Mouse (Mus musculus) kidney, postnatal 0 days (tissue): ENCODE measurements around the gene Dglucy. TPM values are rescaled to one million over a fixed set of nuclear protein-coding genes. Genes with fewer than 3 reads are reported as not detected.

Source experiments
- ATAC-seq: fragments of 200-750 bp; cut with Nextera tagmentation; replicated peaks from 2 replicates; pipeline ENCODE4 v1.8.0; 2017; ENCODE audit warnings: low read depth, moderate number of reproducible peaks, moderate TSS enrichment, moderate library complexity; ENCODE audit not compliant: low FRiP score
- DNase-seq: peaks from one replicate; pipeline ENCODE4 v3.0.0-alpha.2; 2016; ENCODE audit warnings: low spot score
- H3K27ac ChIP-seq: fragments of 300-500 bp; sonication (generic); 2 replicates; pipeline ENCODE4 v1.5.1; 2014; ENCODE audit warnings: mild to moderate bottlenecking
- H3K27me3 ChIP-seq: fragments of 300-500 bp; sonication (generic); 2 replicates; pipeline ENCODE4 v1.6.1; 2014; ENCODE audit warnings: low read length, mixed read lengths; ENCODE audit not compliant: insufficient read depth
- H3K36me3 ChIP-seq: fragments of 300-500 bp; sonication (generic); 2 replicates; pipeline ENCODE4 v1.6.1; 2014; ENCODE audit warnings: low read length, mixed read lengths; ENCODE audit not compliant: insufficient read depth
- H3K4me1 ChIP-seq: fragments of 300-500 bp; sonication (generic); replicated peaks from 2 replicates; pipeline ENCODE4 v1.6.1; 2014; ENCODE audit warnings: antibody characterized with exemption, low read length, mixed read lengths; ENCODE audit not compliant: insufficient read depth
- H3K4me2 ChIP-seq: fragments of 300-500 bp; sonication (generic); 2 replicates; pipeline ENCODE4 v1.6.1; 2014; ENCODE audit warnings: mild to moderate bottlenecking, low read length, moderate library complexity, mixed read lengths
- H3K4me3 ChIP-seq: fragments of 300-500 bp; sonication (generic); replicated peaks from 2 replicates; pipeline ENCODE4 v1.5.1; 2014; ENCODE audit warnings: low read depth, low read length
- H3K9ac ChIP-seq: fragments of 300-500 bp; sonication (generic); 2 replicates; pipeline ENCODE4 v1.6.1; 2014; ENCODE audit warnings: low read depth, low read length
- H3K9me3 ChIP-seq: fragments of 300-500 bp; sonication (generic); replicated peaks from 2 replicates; pipeline ENCODE4 v1.6.1; 2016; ENCODE audit warnings: low read length, inconsistent platforms, mixed read lengths
- CTCF ChIP-seq: IDR thresholded peaks from 2 replicates; pipeline ENCODE4 v1.5.1; 2016; ENCODE audit warnings: antibody characterized with exemption, low read depth, mild to moderate bottlenecking, moderate library complexity
- WGBS: fragments of 180-500 bp; shearing (Covaris S2); extraction: QIAGEN DNeasy Blood & Tissue Kit; methylation state at CpG from one replicate; pipeline ENCODE4 v1.1.7; 2014; 5-methylcytosine and 5-hydroxymethylcytosine counted together
- polyA plus RNA-seq: library from polyadenylated mRNA; unstranded; fragments of >200 nt; fragmentation: Nextera tagmentation; extraction: Ambion mirVana; gene quantifications from 2 replicates; pipeline ENCODE4 v1.2.1, GENCODE M21; 2015

Gene Dglucy
- polyA plus RNA-seq, 1 experiment from 2014 or later = 5.0 TPM

- Histone ChIP-seq H3K4me2 (no peak overlapping the region), H3K4me1 (peaks cover 16% of the 10 kb centered on the region; the same call in 1 of the 2 replicates), H3K4me3 (no peak overlapping the region), H3K9ac (no peak overlapping the region), H3K27me3 (no peaks in the 10 kb centered on the region), H3K27ac (no peak overlapping the region), H3K36me3 (no peaks in the 10 kb centered on the region), H3K9me3 (no peaks in the 10 kb centered on the region)
- DNase-seq = no peak
- no peak for ATAC-seq
- TF ChIP-seq CTCF = no peak
- 83% methylated on average over 6 of the region's 6 CpGs for WGBS
Measured at GRCm38 (mm10) chr12:100776991-100777390, 1.9 kb upstream of the Dglucy start.

- peak overlapping the region; percentile 30; the same call in 1 of the 2 replicates for H3K4me3 ChIP-seq
- DNase-seq = no peak
- peak overlapping the region; percentile 82 for H3K27ac ChIP-seq
- no peak for TF ChIP-seq CTCF
- H3K4me1 ChIP-seq = peaks cover 16% of the 10 kb centered on the region; the same call in 1 of the 2 replicates
- no peaks in the 10 kb centered on the region for H3K36me3 ChIP-seq
- 76% methylated on average over 10 of the region's 10 CpGs for WGBS
- peak overlapping the region; percentile 56 for H3K4me2 ChIP-seq
- ATAC-seq = 0 out of 2 replicates have a peak, but pooled peaks have one; percentile 1
- H3K27me3 ChIP-seq = no peaks in the 10 kb centered on the region
- H3K9me3 ChIP-seq = no peaks in the 10 kb centered on the region
- H3K9ac ChIP-seq = no peak overlapping the region
Measured at GRCm38 (mm10) chr12:100778276-100778933, 452 bp upstream of the Dglucy start.

- ATAC-seq = no peak
- no peak overlapping the region for H3K9ac ChIP-seq
- peaks cover 12% of the 10 kb centered on the region; the same call in 1 of the 2 replicates for H3K4me1 ChIP-seq
- no peak overlapping the region for H3K27ac ChIP-seq
- H3K27me3 ChIP-seq = no peaks in the 10 kb centered on the region
- no peak for DNase-seq
- no peak overlapping the region for H3K4me2 ChIP-seq
- no peaks in the 10 kb centered on the region for H3K36me3 ChIP-seq
- TF ChIP-seq CTCF = no peak
- H3K4me3 ChIP-seq = no peak overlapping the region
- no peaks in the 10 kb centered on the region for H3K9me3 ChIP-seq
- WGBS = 94% methylated on average over 10 of the region's 10 CpGs
Measured at GRCm38 (mm10) chr12:100780416-100780815, 1.6 kb downstream of the Dglucy start.

- ATAC-seq = no peak
- Histone ChIP-seq H3K27ac (no peak overlapping the region), H3K9me3 (no peaks in the 10 kb centered on the region), H3K4me1 (peaks cover 12% of the 10 kb centered on the region; the same call in 1 of the 2 replicates), H3K9ac (no peak overlapping the region), H3K36me3 (no peaks in the 10 kb centered on the region), H3K4me3 (no peak overlapping the region), H3K27me3 (no peaks in the 10 kb centered on the region), H3K4me2 (no peak overlapping the region)
- 90% methylated on average over 13 of the region's 13 CpGs for WGBS
- DNase-seq = no peak
- no peak for TF ChIP-seq CTCF
Measured at GRCm38 (mm10) chr12:100781428-100782120, 2.7 kb downstream of the Dglucy start.

- H3K27me3 ChIP-seq = no peaks in the 10 kb centered on the region
- no peak overlapping the region for H3K4me2 ChIP-seq
- peaks cover 6% of the 10 kb centered on the region; the same call in 1 of the 2 replicates for H3K4me1 ChIP-seq
- no peaks in the 10 kb centered on the region for H3K9me3 ChIP-seq
- no peak overlapping the region for H3K9ac ChIP-seq
- H3K36me3 ChIP-seq = no peaks in the 10 kb centered on the region
- DNase-seq = no peak
- ATAC-seq = no peak
- no peak for TF ChIP-seq CTCF
- H3K27ac ChIP-seq = no peak overlapping the region
- H3K4me3 ChIP-seq = no peak overlapping the region
- 81% methylated on average over 2 of the region's 2 CpGs for WGBS
Measured at GRCm38 (mm10) chr12:100784152-100784551, 5.3 kb downstream of the Dglucy start.

GRCm38 (mm10) chr12:100785344-100785743 lies 6.5 kb downstream of the Dglucy start:
- Histone ChIP-seq H3K36me3 (no peaks in the 10 kb centered on the region), H3K9me3 (no peaks in the 10 kb centered on the region), H3K4me1 (no peaks in the 10 kb centered on the region), H3K4me3 (no peak overlapping the region), H3K4me2 (no peak overlapping the region), H3K9ac (no peak overlapping the region), H3K27ac (no peak overlapping the region), H3K27me3 (no peaks in the 10 kb centered on the region)
- no peak for ATAC-seq
- 42% methylated on average over 7 of the region's 7 CpGs for WGBS
- no peak for DNase-seq
- TF ChIP-seq CTCF = no peak
